ENCODE assay signal across 8 mouse cellular contexts in genomic region chr4:109241934-109242333, GRCm38 (mm10). TPM values are rescaled to one million over a fixed set of nuclear protein-coding genes. Genes with fewer than 3 reads are reported as not detected.
DNase-seq lines count a peak whose midpoint lies in the region; ATAC-seq and TF ChIP-seq lines count a peak whose summit lies in the region.

No protein-coding gene starts in this region.

- H3K4me1 ChIP-seq in hindbrain, embryonic 14.5 days (replicated peaks; ENCODE audit: control insufficient read depth, insufficient read depth, low read length): peaks cover 3% of the 10 kb centered on the region
- H3K4me1 ChIP-seq in hindbrain, embryonic 11.5 days (replicated peaks; ENCODE audit: control insufficient read depth, insufficient read depth, low read length): no peaks in the 10 kb centered on the region
- H3K4me1 ChIP-seq in lung, embryonic 15.5 days: peaks cover 9% of the 10 kb centered on the region; the same call in 1 of the 2 replicates

- DNase-seq in hindbrain, embryonic 14.5 days (ENCODE audit: low spot score): peak; percentile 49
- DNase-seq in hindbrain, embryonic 11.5 days (ENCODE audit: low spot score): no peak
- DNase-seq in Patski (ENCODE audit: low read depth, low spot score): peak; percentile 34
- peak; percentile 84 for DNase-seq in gastrocnemius, adult 2 months
- DNase-seq in frontal cortex, postnatal 10 days (ENCODE audit: low spot score in 2 of 2): no peak
- no peak for DNase-seq in thymus, postnatal 25 days
- DNase-seq in left cerebral cortex, adult 11 months (ENCODE audit: low spot score): no peak

- no peaks in the 10 kb centered on the region for H3K27me3 ChIP-seq in hindbrain, embryonic 14.5 days (ENCODE audit: control insufficient read depth, insufficient read depth, low read length)
- H3K27me3 ChIP-seq in hindbrain, embryonic 11.5 days (ENCODE audit: control insufficient read depth, insufficient read depth, low read length): no peaks in the 10 kb centered on the region
- no peaks in the 10 kb centered on the region for H3K27me3 ChIP-seq in Patski
- no peaks in the 10 kb centered on the region for H3K27me3 ChIP-seq in lung, embryonic 15.5 days

- ATAC-seq in hindbrain, embryonic 14.5 days (ENCODE audit: low FRiP score): peak; percentile 68; the same call in 1 of the 2 replicates
- ATAC-seq in hindbrain, embryonic 11.5 days (ENCODE audit: low FRiP score): no peak
- ATAC-seq in Patski: no peak
- peak; percentile 75; the same call in 1 of the 2 replicates for ATAC-seq in lung, embryonic 15.5 days (ENCODE audit: borderline replicate concordance, extremely low read depth, low FRiP score, low TSS enrichment)

- H3K36me3 ChIP-seq in hindbrain, embryonic 14.5 days (replicated peaks; ENCODE audit: control insufficient read depth, insufficient read depth): no peaks in the 10 kb centered on the region
- H3K36me3 ChIP-seq in hindbrain, embryonic 11.5 days (ENCODE audit: control insufficient read depth, insufficient read depth, low read length): no peaks in the 10 kb centered on the region
- no peaks in the 10 kb centered on the region for H3K36me3 ChIP-seq in lung, embryonic 15.5 days

- no peak overlapping the region; the same call in 1 of the 2 replicates for H3K9ac ChIP-seq in hindbrain, embryonic 14.5 days
- H3K9ac ChIP-seq in hindbrain, embryonic 11.5 days (ENCODE audit: low read depth, low read length): no peak overlapping the region
- H3K9ac ChIP-seq in lung, embryonic 15.5 days: no peak overlapping the region

- H3K27ac ChIP-seq in hindbrain, embryonic 14.5 days: peak overlapping the region; percentile 38
- H3K27ac ChIP-seq in hindbrain, embryonic 11.5 days (ENCODE audit: low read depth, low read length): no peak overlapping the region
- peak overlapping the region; percentile 80 for H3K27ac ChIP-seq in gastrocnemius, adult 2 months
- no peak overlapping the region for H3K27ac ChIP-seq in lung, embryonic 15.5 days

- no peaks in the 10 kb centered on the region for H3K9me3 ChIP-seq in hindbrain, embryonic 14.5 days (ENCODE audit: control insufficient read depth, low read length)
- H3K9me3 ChIP-seq in hindbrain, embryonic 11.5 days (ENCODE audit: control insufficient read depth, low read length): no peaks in the 10 kb centered on the region
- H3K9me3 ChIP-seq in lung, embryonic 15.5 days: no peaks in the 10 kb centered on the region

- no peak overlapping the region for H3K4me3 ChIP-seq in hindbrain, embryonic 14.5 days (replicated peaks; ENCODE audit: low read length)
- no peak overlapping the region for H3K4me3 ChIP-seq in hindbrain, embryonic 11.5 days (ENCODE audit: low read depth, low read length)
- no peak overlapping the region for H3K4me3 ChIP-seq in gastrocnemius, adult 2 months
- H3K4me3 ChIP-seq in lung, embryonic 15.5 days: no peak overlapping the region

- in situ Hi-C loops in Patski (cut with MboI; ENCODE audit: low pct_unique_long_range_greater_than_20kb): no loop called here

- intact Hi-C loops in gastrocnemius, adult 2 months (cut with DNase I): no loop called here

- no peak for TF ChIP-seq CTCF in Patski (IDR thresholded peaks at IDR 0.05)
- no peak for TF ChIP-seq CTCF in gastrocnemius, adult 2 months (IDR thresholded peaks at IDR 0.05)

- CTCF ChIA-PET in Patski (lab: Charles Lee): no interaction called here

- POLR2A ChIA-PET in Patski (lab: Charles Lee): no interaction called here

- 64% methylated on average over 4 of the region's 4 CpGs for WGBS in hindbrain, embryonic 14.5 days
- WGBS in hindbrain, embryonic 11.5 days: 77% methylated on average over 4 of the region's 4 CpGs
- 46% methylated on average over 4 of the region's 4 CpGs for WGBS in lung, embryonic 15.5 days

- H3K4me2 ChIP-seq in hindbrain, embryonic 14.5 days (replicated peaks): no peak overlapping the region
- H3K4me2 ChIP-seq in hindbrain, embryonic 11.5 days (replicated peaks; ENCODE audit: low read depth, low read length): no peak overlapping the region
- no peak overlapping the region for H3K4me2 ChIP-seq in lung, embryonic 15.5 days

RNA-seq across cellular contexts. Expression of gene Calr4, which starts 7.6 kb away (rescaled TPM):
- 2.0 and 2.1 TPM in 2 replicates for polyA plus RNA-seq in hindbrain, embryonic 14.5 days (2014; fragmentation: Nextera tagmentation; extraction: Ambion mirVana)
- 0.09 and 0.54 TPM in 2 replicates for polyA plus RNA-seq in hindbrain, embryonic 11.5 days (2014; fragmentation: Nextera tagmentation; extraction: Ambion mirVana)
- polyA plus RNA-seq in Patski (2021): not detected
- under 1 TPM in 1 of 2 experiments, not detected in 1; 0.15 TPM for total RNA-seq in gastrocnemius, adult 2 months (2021)
- polyA plus RNA-seq in lung, embryonic 15.5 days (2015; fragmentation: Nextera tagmentation; extraction: Ambion mirVana): 0.08 TPM in 1 of 2 replicates, not detected in the other

RNA-seq across cellular contexts. Expression of gene Eps15, which starts 38.1 kb away (rescaled TPM):
- 77.9 and 89.6 TPM in 2 replicates for polyA plus RNA-seq in hindbrain, embryonic 14.5 days (2014; fragmentation: Nextera tagmentation; extraction: Ambion mirVana)
- polyA plus RNA-seq in hindbrain, embryonic 11.5 days (2014; fragmentation: Nextera tagmentation; extraction: Ambion mirVana): 53.6 and 57.6 TPM in 2 replicates
- polyA plus RNA-seq in Patski (2021): 36.3 TPM
- total RNA-seq in gastrocnemius, adult 2 months (2021): 10 to 100 TPM; 67.6 to 83.7 TPM
- polyA plus RNA-seq in lung, embryonic 15.5 days (2015; fragmentation: Nextera tagmentation; extraction: Ambion mirVana): 38.6 and 47.3 TPM in 2 replicates

RNA-seq across cellular contexts. Expression of gene Osbpl9, which starts 39.9 kb away (rescaled TPM):
- polyA plus RNA-seq in hindbrain, embryonic 14.5 days (2014; fragmentation: Nextera tagmentation; extraction: Ambion mirVana): 79.8 and 89.2 TPM in 2 replicates
- 77.3 and 84.3 TPM in 2 replicates for polyA plus RNA-seq in hindbrain, embryonic 11.5 days (2014; fragmentation: Nextera tagmentation; extraction: Ambion mirVana)
- 87.4 TPM for polyA plus RNA-seq in Patski (2021)
- 100 to 1,000 TPM in 1 of 2 experiments, 10 to 100 TPM in 1; 91.5 to 112 TPM for total RNA-seq in gastrocnemius, adult 2 months (2021)
- 65.2 and 67.3 TPM in 2 replicates for polyA plus RNA-seq in lung, embryonic 15.5 days (2015; fragmentation: Nextera tagmentation; extraction: Ambion mirVana)

Comparison
In these comparisons a context has a peak if more than half of its experiments do, and no peak if none do; other contexts are left out.
1. ATAC-seq: peak in hindbrain, embryonic 14.5 days (single experiment) and lung, embryonic 15.5 days (single experiment); none in hindbrain, embryonic 11.5 days (single experiment) and Patski (single experiment).
2. DNase-seq: peak in hindbrain, embryonic 14.5 days (single experiment), Patski (single experiment) and gastrocnemius, adult 2 months (single experiment); none in hindbrain, embryonic 11.5 days (single experiment), frontal cortex, postnatal 10 days (0 of 2), thymus, postnatal 25 days (single experiment) and left cerebral cortex, adult 11 months (single experiment).
3. H3K27ac ChIP-seq: peak in hindbrain, embryonic 14.5 days (single experiment) and gastrocnemius, adult 2 months (single experiment); none in hindbrain, embryonic 11.5 days (single experiment) and lung, embryonic 15.5 days (single experiment).